Mouse (Mus musculus) liver, adult 2 months (tissue): ENCODE measurements around the gene Nptxr. TPM values are rescaled to one million over a fixed set of nuclear protein-coding genes. Genes with fewer than 3 reads are reported as not detected.

Experiments used
- DNase-seq: peaks from one replicate; pipeline ENCODE4 v3.0.0-alpha.2; 2011; ENCODE audit warnings: low read depth, low spot score; ENCODE audit errors: extremely low read depth
- H3K27ac ChIP-seq: fragments of 200-500 bp; replicated peaks from 2 replicates; pipeline ENCODE4 v1.5.1; 2012; ENCODE audit warnings: low read depth, mild to moderate bottlenecking, control low read depth, inconsistent platforms, low read length; ENCODE audit not compliant: insufficient read depth
- H3K27me3 ChIP-seq: fragments of 200-500 bp; 2 replicates; pipeline ENCODE4 v1.6.1; 2012; ENCODE audit warnings: mild to moderate bottlenecking, moderate library complexity, low read length, inconsistent platforms; ENCODE audit not compliant: control insufficient read depth, insufficient read depth
- H3K36me3 ChIP-seq: fragments of 200-500 bp; 2 replicates; pipeline ENCODE4 v1.6.1; 2012; ENCODE audit warnings: low read length, inconsistent platforms; ENCODE audit not compliant: control insufficient read depth, insufficient read depth
- H3K4me1 ChIP-seq: fragments of 200-500 bp; 2 replicates; pipeline ENCODE4 v1.6.1; 2011; ENCODE audit warnings: low read length; ENCODE audit not compliant: control insufficient read depth, insufficient read depth
- H3K4me3 ChIP-seq: fragments of 200-500 bp; 2 replicates; pipeline ENCODE4 v1.5.1; 2011; ENCODE audit warnings: low read depth, mild to moderate bottlenecking, control low read depth, low read length, moderate library complexity; ENCODE audit not compliant: insufficient read depth
- H3K79me2 ChIP-seq: fragments of 200-500 bp; 2 replicates; pipeline ENCODE4 v1.6.1; 2012; ENCODE audit warnings: inconsistent platforms, mild to moderate bottlenecking, low read length, moderate library complexity; ENCODE audit not compliant: control insufficient read depth, insufficient read depth
- H3K9ac ChIP-seq: fragments of 200-500 bp; 2 replicates; pipeline ENCODE4 v1.6.1; 2012; ENCODE audit warnings: low read depth, mild to moderate bottlenecking, control low read depth, inconsistent platforms, low read length
- CTCF ChIP-seq: fragments of 200-500 bp; IDR thresholded peaks from 2 replicates; pipeline ENCODE4 v1.5.1; 2011; ENCODE audit warnings: low read depth, low read length, control low read depth
- POLR2A ChIP-seq: fragments of 200-500 bp; IDR thresholded peaks from 2 replicates; pipeline ENCODE4 v1.6.1; 2011; ENCODE audit warnings: low read length, control low read depth; ENCODE audit not compliant: insufficient read depth; ENCODE audit errors: extremely low read depth
- WGBS: fragments of 180-500 bp; shearing (Covaris S2); methylation state at CpG from one replicate; pipeline ENCODE4 v1.1.7; 2018; 5-methylcytosine and 5-hydroxymethylcytosine counted together
- polyA plus RNA-seq: library from polyadenylated mRNA; depleted of rRNA; stranded (reverse); fragments of >200 nt; gene quantifications from 2 replicates; pipeline ENCODE4 v1.2.3, GENCODE M21; 2012; rRNA removed
- total RNA-seq: library from RNA; depleted of rRNA; stranded (reverse); fragments of >200 nt; gene quantifications from 2 replicates; pipeline ENCODE4 v1.2.3, GENCODE M21; 2014; rRNA removed

Nptxr gene
- 0.09 and 0.20 TPM in 2 replicates for total RNA-seq
- 0.11 and 0.19 TPM in 2 replicates for polyA plus RNA-seq

GRCm38 (mm10) chr15:79804352-79805071 lies at the start of gene Nptxr:
Nptxr (minus strand) TSS chr15:79804766.
- Histone ChIP-seq H3K27ac (no peak within 1 kb of the TSS), H3K4me3 (peak within 1 kb of the TSS; percentile 58), H3K79me2 (no peaks in the 10 kb centered on the region), H3K9ac (peak within 1 kb of the TSS; percentile 14), H3K4me1 (no peaks in the 10 kb centered on the region), H3K27me3 (peaks cover 17% of the 10 kb centered on the region), H3K36me3 (no peaks in the 10 kb centered on the region)
- no peak for DNase-seq
- 1% methylated on average over 78 of the region's 91 CpGs for WGBS
- TF ChIP-seq POLR2A (no peak), CTCF (peak; percentile 7; the same call in 1 of the 2 replicates)

- H3K79me2 ChIP-seq = no peaks in the 10 kb centered on the region
- DNase-seq = no peak
- no peaks in the 10 kb centered on the region for H3K36me3 ChIP-seq
- H3K27me3 ChIP-seq = no peaks in the 10 kb centered on the region
- no peak overlapping the region for H3K9ac ChIP-seq
- no peaks in the 10 kb centered on the region for H3K4me1 ChIP-seq
- TF ChIP-seq POLR2A (no peak), CTCF (no peak)
- no peak overlapping the region for H3K4me3 ChIP-seq
- H3K27ac ChIP-seq = no peak overlapping the region
- 90% methylated on average over 2 of the region's 2 CpGs for WGBS
These were observed 45.6 kb upstream of the Nptxr start for GRCm38 (mm10) chr15:79850143-79850542.

- no peak overlapping the region for H3K27ac ChIP-seq
- H3K9ac ChIP-seq = no peak overlapping the region
- H3K36me3 ChIP-seq = no peaks in the 10 kb centered on the region
- H3K4me3 ChIP-seq = no peak overlapping the region
- DNase-seq = no peak
- TF ChIP-seq POLR2A = no peak
- no peak for TF ChIP-seq CTCF
- no peaks in the 10 kb centered on the region for H3K4me1 ChIP-seq
- WGBS = 38% methylated on average over 5 of the region's 5 CpGs
- H3K27me3 ChIP-seq = no peaks in the 10 kb centered on the region
- no peaks in the 10 kb centered on the region for H3K79me2 ChIP-seq
These were observed 42.5 kb upstream of the Nptxr start for GRCm38 (mm10) chr15:79847100-79847499.

- 71% methylated on average over 4 of the region's 4 CpGs for WGBS
- no peak overlapping the region for H3K4me3 ChIP-seq
- DNase-seq = no peak
- TF ChIP-seq POLR2A (no peak), CTCF (no peak)
- H3K27me3 ChIP-seq = no peaks in the 10 kb centered on the region
- H3K9ac ChIP-seq = no peak overlapping the region
- H3K36me3 ChIP-seq = no peaks in the 10 kb centered on the region
- H3K4me1 ChIP-seq = no peaks in the 10 kb centered on the region
- no peak overlapping the region for H3K27ac ChIP-seq
- H3K79me2 ChIP-seq = no peaks in the 10 kb centered on the region
These were observed 41.4 kb upstream of the Nptxr start for GRCm38 (mm10) chr15:79845986-79846385.

GRCm38 (mm10) chr15:79842985-79843384 lies 38.4 kb upstream of the Nptxr start:
- no peak overlapping the region for H3K9ac ChIP-seq
- H3K27me3 ChIP-seq = no peaks in the 10 kb centered on the region; the same call in 1 of the 2 replicates
- TF ChIP-seq CTCF (no peak), POLR2A (no peak)
- H3K79me2 ChIP-seq = no peaks in the 10 kb centered on the region
- H3K4me3 ChIP-seq = no peak overlapping the region
- WGBS = 88% methylated on average over 3 of the region's 3 CpGs
- no peaks in the 10 kb centered on the region for H3K36me3 ChIP-seq
- no peak for DNase-seq
- no peak overlapping the region for H3K27ac ChIP-seq
- no peaks in the 10 kb centered on the region for H3K4me1 ChIP-seq

GRCm38 (mm10) chr15:79840281-79840680 lies 35.7 kb upstream of the Nptxr start:
- Histone ChIP-seq H3K4me3 (no peak overlapping the region), H3K27ac (no peak overlapping the region), H3K36me3 (no peaks in the 10 kb centered on the region), H3K4me1 (no peaks in the 10 kb centered on the region), H3K9ac (no peak overlapping the region), H3K79me2 (no peaks in the 10 kb centered on the region), H3K27me3 (no peaks in the 10 kb centered on the region; the same call in 1 of the 2 replicates)
- no peak for DNase-seq
- TF ChIP-seq POLR2A = no peak
- TF ChIP-seq CTCF = no peak
- 48% methylated on average over 2 of the region's 2 CpGs for WGBS
